Mouse (Mus musculus) ES-E14 (cell line): Measurements from ENCODE around the gene Dnajc10. TPM values are rescaled to one million over a fixed set of nuclear protein-coding genes. Genes with fewer than 3 reads are reported as not detected.

Experiments used
- DNase-seq: peaks from one replicate; pipeline ENCODE4 v3.0.0-alpha.2; 2013; ENCODE audit warnings: low read depth, low spot score
- H3K27ac ChIP-seq: 2 replicates; pipeline ENCODE4 v1.5.1; 2012; ENCODE audit warnings: low read depth, mild to moderate bottlenecking, low read length, moderate library complexity, mixed read lengths; ENCODE audit not compliant: poor library complexity, insufficient read depth, severe bottlenecking
- H3K36me3 ChIP-seq: 2 replicates; pipeline ENCODE4 v1.6.1; 2012; ENCODE audit warnings: mild to moderate bottlenecking, low read length, moderate library complexity, mixed read lengths; ENCODE audit not compliant: control insufficient read depth, poor library complexity, insufficient read depth, severe bottlenecking
- H3K4me1 ChIP-seq, 2 experiments: fragments of 150-350 bp in 1 of 2; sonication (generic) in 1 of 2; 2 replicates each; pipeline ENCODE4 v1.6.1; 2012; ENCODE audit warnings: low read length in 2 of 2, mild to moderate bottlenecking in 1 of 2, mixed read lengths in 1 of 2; ENCODE audit not compliant: control insufficient read depth in 2 of 2, insufficient read depth in 2 of 2, poor library complexity in 1 of 2
- H3K4me3 ChIP-seq, 2 experiments: fragments of 150-350 bp in 1 of 2; sonication (generic) in 1 of 2; 2 replicates each; pipeline ENCODE4 v1.5.1; 2012; ENCODE audit warnings: low read length in 2 of 2, low read depth in 1 of 2, mild to moderate bottlenecking in 1 of 2, mixed read lengths in 1 of 2; ENCODE audit not compliant: insufficient read depth in 1 of 2, poor library complexity in 1 of 2, severe bottlenecking in 1 of 2
- H3K9ac ChIP-seq: 2 replicates; pipeline ENCODE4 v1.6.1; 2012; ENCODE audit warnings: low read depth, mild to moderate bottlenecking, low read length, mixed read lengths; ENCODE audit not compliant: poor library complexity, insufficient read depth, severe bottlenecking
- H3K9me3 ChIP-seq: fragments of 150-350 bp; sonication (generic); 2 replicates; pipeline ENCODE4 v1.6.1; 2012; ENCODE audit warnings: low read depth, mild to moderate bottlenecking, low read length; ENCODE audit not compliant: control insufficient read depth, insufficient read depth
- CHD2 ChIP-seq: IDR thresholded peaks from 2 replicates; pipeline ENCODE4 v1.6.1; 2014; ENCODE audit warnings: mild to moderate bottlenecking, low read depth, low read length, inconsistent platforms
- HCFC1 ChIP-seq: IDR thresholded peaks from 2 replicates; pipeline ENCODE4 v1.6.1; 2012; ENCODE audit warnings: low read length, inconsistent platforms, borderline replicate concordance; ENCODE audit not compliant: insufficient read depth
- MAFK ChIP-seq: IDR thresholded peaks from 2 replicates; pipeline ENCODE4 v1.6.1; 2014; ENCODE audit warnings: mild to moderate bottlenecking, low read depth, low read length, inconsistent platforms; ENCODE audit not compliant: insufficient read depth
- ZC3H11A ChIP-seq: IDR thresholded peaks from 2 replicates; pipeline ENCODE4 v1.6.1; 2012; ENCODE audit warnings: low read depth, mild to moderate bottlenecking, inconsistent platforms, low read length, borderline replicate concordance
- ZNF384 ChIP-seq: IDR thresholded peaks from 2 replicates; pipeline ENCODE4 v1.6.1; 2012; ENCODE audit warnings: low read depth, low read length, inconsistent platforms
- in situ Hi-C, 2 experiments: fragments of 600-800 bp; cut with MboI; formaldehyde crosslinking; loops; one replicate each; pipeline ENCODE4 v1.15.1; 2025; ENCODE audit warnings: low sequenced_read_pairs in 2 of 2, inconsistent platforms in 1 of 2; ENCODE audit not compliant: unreplicated experiment in 2 of 2
- total RNA-seq: library from RNA; depleted of rRNA; stranded (reverse); fragments of 300-350 nt; gene quantifications from 2 replicates; pipeline ENCODE4 v1.2.3, GENCODE M21; 2012

The Dnajc10 gene
- total RNA-seq, 1 experiment, result 78.3 TPM

DNA sequence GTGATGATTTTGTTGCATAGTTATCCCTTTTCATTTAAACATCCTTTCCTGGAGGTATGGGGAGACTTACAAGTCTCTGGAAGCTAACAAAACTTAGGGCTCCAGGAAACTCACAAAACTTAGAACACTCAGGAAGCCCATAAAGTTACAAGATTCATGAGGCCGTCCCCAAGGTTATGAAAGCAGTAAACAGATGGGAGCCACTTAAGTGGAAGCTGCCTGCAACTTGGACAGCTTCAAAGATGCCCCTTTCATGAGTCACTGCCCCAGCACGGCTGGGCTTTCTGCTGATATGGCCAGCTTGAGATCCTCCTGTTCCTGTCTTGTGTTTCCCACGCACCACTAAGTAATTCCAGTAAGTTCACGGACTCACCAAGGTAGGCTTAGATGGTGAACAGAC, 69.2 kb downstream of the Dnajc10 start:
- no peaks in the 10 kb centered on the region for H3K36me3 ChIP-seq
- no peak overlapping the region for H3K27ac ChIP-seq
- H3K4me1 ChIP-seq, result peaks cover 0 to 2% of the 10 kb centered on the region in 2 experiments; a peak in 1 of 4 replicates
- TF ChIP-seq ZC3H11A, result no peak
- no peak for TF ChIP-seq MAFK
- TF ChIP-seq HCFC1, result no peak
- no peak for TF ChIP-seq ZNF384
- no peak for TF ChIP-seq CHD2
- H3K4me3 ChIP-seq, result no peak overlapping the region
- no peaks in the 10 kb centered on the region for H3K9me3 ChIP-seq
- in situ Hi-C loops, result no loop called here
- H3K9ac ChIP-seq, result no peak overlapping the region
- DNase-seq, result no peak

DNA sequence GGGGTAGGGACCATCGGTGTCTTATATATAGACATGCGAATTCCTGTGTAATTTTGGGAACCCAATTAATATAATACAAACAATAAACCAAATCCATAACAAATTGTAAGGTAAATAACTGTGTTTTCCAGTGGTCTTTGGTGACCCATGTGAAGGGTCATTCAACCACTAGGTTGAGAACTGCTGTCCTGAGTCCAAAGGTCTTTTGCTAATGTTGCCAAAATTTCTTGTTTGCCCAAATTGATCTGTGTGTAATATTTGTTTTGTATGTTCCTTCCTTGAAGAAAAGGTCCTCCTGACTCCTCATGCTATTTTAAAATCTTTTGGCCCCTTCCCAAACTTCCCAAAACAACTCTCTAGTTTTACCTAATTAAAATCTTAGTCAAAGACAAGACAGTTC, 71.0 kb downstream of the Dnajc10 start:
- H3K36me3 ChIP-seq, result no peaks in the 10 kb centered on the region
- no peak for TF ChIP-seq MAFK
- no peak for TF ChIP-seq CHD2
- TF ChIP-seq ZC3H11A, result no peak
- TF ChIP-seq HCFC1, result no peak
- no peak for TF ChIP-seq ZNF384
- H3K27ac ChIP-seq, result no peak overlapping the region
- in situ Hi-C loops, result no loop called here
- no peaks in the 10 kb centered on the region for H3K9me3 ChIP-seq
- no peak for DNase-seq
- no peaks in the 10 kb centered on the region for H3K4me1 ChIP-seq
- H3K4me3 ChIP-seq, result no peak overlapping the region
- no peak overlapping the region for H3K9ac ChIP-seq

DNA sequence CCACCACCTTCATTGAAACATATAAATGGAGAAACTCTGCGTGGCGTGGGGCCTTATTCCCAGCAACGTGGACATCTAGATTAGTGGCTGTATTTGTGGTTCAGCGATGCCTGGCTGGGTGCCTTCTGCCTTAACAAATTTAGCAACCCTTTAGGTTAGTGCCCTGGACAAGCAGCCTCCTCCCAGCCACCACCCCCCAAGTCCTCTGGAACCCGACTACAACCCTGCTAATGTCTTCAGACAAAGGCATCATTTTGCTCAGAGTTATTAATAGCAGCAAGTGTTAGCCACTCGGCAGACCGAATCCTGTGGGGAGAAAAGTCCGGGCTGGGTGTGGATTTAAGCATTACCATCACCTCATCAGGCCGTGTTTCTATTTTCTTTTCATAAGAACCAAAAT, 72.4 kb downstream of the Dnajc10 start:
- no peak overlapping the region for H3K27ac ChIP-seq

DNA sequence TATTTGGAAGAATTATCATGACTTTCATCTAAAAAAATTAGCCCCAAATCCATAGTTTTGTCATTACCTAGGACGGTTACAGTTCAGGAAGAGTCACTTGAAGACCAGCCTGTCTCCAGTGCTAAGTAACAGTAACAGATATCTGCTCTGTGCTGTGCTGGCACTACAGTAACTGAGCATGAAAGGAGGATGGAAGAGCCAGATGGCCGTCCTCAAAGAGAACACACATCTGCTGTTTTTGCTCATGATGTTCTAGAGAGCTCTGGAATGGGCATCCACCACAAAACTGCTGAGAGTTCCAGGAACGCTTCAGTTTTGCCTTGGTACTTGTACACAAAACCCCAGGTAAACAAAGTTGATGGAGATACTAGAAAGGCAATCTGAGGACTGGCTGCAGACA, 73.1 kb downstream of the Dnajc10 start:
- H3K4me1 ChIP-seq, result no peaks in the 10 kb centered on the region
- no peak overlapping the region for H3K27ac ChIP-seq
- no peak overlapping the region for H3K9ac ChIP-seq
- in situ Hi-C loops, result no loop called here
- TF ChIP-seq ZNF384 (no peak), HCFC1 (no peak), CHD2 (no peak), MAFK (no peak)
- no peaks in the 10 kb centered on the region for H3K36me3 ChIP-seq
- no peak for DNase-seq
- no peak overlapping the region for H3K4me3 ChIP-seq
- H3K9me3 ChIP-seq, result no peaks in the 10 kb centered on the region

More for the DNA sequence above, 72.4 kb downstream of the Dnajc10 start:
- in situ Hi-C loops, result no loop called here
- no peaks in the 10 kb centered on the region for H3K36me3 ChIP-seq
- no peaks in the 10 kb centered on the region for H3K9me3 ChIP-seq
- no peak for DNase-seq
- H3K9ac ChIP-seq, result no peak overlapping the region
- H3K4me1 ChIP-seq, result no peaks in the 10 kb centered on the region
- H3K4me3 ChIP-seq, result no peak overlapping the region
- TF ChIP-seq HCFC1 (no peak), CHD2 (no peak), ZNF384 (no peak), MAFK (no peak)

DNA sequence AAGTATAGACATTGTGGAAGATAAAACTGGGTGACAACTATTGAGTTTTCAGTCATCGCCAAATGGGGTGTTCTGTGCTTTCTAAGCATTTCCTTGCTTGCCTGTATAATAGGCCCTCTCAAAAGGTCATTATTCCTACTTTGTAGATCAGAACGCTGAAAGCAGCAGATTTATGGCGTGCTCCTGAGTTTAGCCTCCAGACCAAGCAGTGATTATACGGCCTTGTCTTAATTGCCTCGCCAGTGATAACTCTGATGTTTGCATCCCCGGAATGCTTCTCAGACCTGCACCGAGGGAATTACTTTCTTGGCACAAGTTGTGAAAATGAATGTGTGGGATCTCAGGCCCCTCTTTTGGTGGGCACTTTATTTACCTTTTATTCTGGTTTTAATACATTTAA, 80.8 kb downstream of the Dnajc10 start:
- Histone ChIP-seq H3K36me3 (no peaks in the 10 kb centered on the region), H3K9ac (no peak overlapping the region), H3K9me3 (no peaks in the 10 kb centered on the region), H3K4me1 (no peaks in the 10 kb centered on the region), H3K27ac (no peak overlapping the region), H3K4me3 (no peak overlapping the region)
- in situ Hi-C loops, result no loop called here
- no peak for TF ChIP-seq CHD2
- no peak for TF ChIP-seq HCFC1
- no peak for TF ChIP-seq ZNF384
- TF ChIP-seq ZC3H11A, result no peak
- no peak for TF ChIP-seq MAFK
- no peak for DNase-seq
